Mouse (Mus musculus) cerebellum, adult 18-20 months (tissue): ENCODE results near the gene Tfeb.

ENCODE experiments used
- DNase-seq, 2 experiments: peaks; one replicate each; pipeline ENCODE4 v3.0.0; 2021

Gene Tfeb

GRCm38 (mm10) chr17:47792098-47792863 lies 55.5 kb downstream of the Tfeb start:
- peak; percentile 31 to 46 for DNase-seq

- peak; percentile 87 to 90 for DNase-seq
Observed at GRCm38 (mm10) chr17:47793377-47793776, 56.5 kb downstream of the Tfeb start.

GRCm38 (mm10) chr17:47795446-47795845 lies 58.6 kb downstream of the Tfeb start:
- DNase-seq = peak; percentile 53 to 58

GRCm38 (mm10) chr17:47796156-47796816 lies 59.5 kb downstream of the Tfeb start:
- DNase-seq = no peak

GRCm38 (mm10) chr17:47796968-47797367 lies 60.1 kb downstream of the Tfeb start:
- no peak for DNase-seq

- DNase-seq = no peak
Observed at GRCm38 (mm10) chr17:47797383-47797782, 60.6 kb downstream of the Tfeb start.

- DNase-seq = no peak
Observed at GRCm38 (mm10) chr17:47802806-47803205, 66.0 kb downstream of the Tfeb start.

- DNase-seq = no peak
Observed at GRCm38 (mm10) chr17:47803662-47804061, 66.8 kb downstream of the Tfeb start.

GRCm38 (mm10) chr17:47805047-47805835 lies 68.4 kb downstream of the Tfeb start:
- no peak for DNase-seq

- DNase-seq = no peak
Observed at GRCm38 (mm10) chr17:47806230-47806629, 69.4 kb downstream of the Tfeb start.

GRCm38 (mm10) chr17:47811265-47811800 lies 74.5 kb downstream of the Tfeb start:
- DNase-seq = no peak

GRCm38 (mm10) chr17:47812200-47812599 lies 75.4 kb downstream of the Tfeb start:
- DNase-seq = no peak

- DNase-seq = no peak
Observed at GRCm38 (mm10) chr17:47813616-47814015, 76.8 kb downstream of the Tfeb start.

- no peak for DNase-seq
Observed at GRCm38 (mm10) chr17:47814496-47814895, 77.7 kb downstream of the Tfeb start.

GRCm38 (mm10) chr17:47815446-47815845 lies 78.6 kb downstream of the Tfeb start:
- DNase-seq = no peak

GRCm38 (mm10) chr17:47818038-47818725 lies 81.4 kb downstream of the Tfeb start:
- no peak for DNase-seq

- DNase-seq = no peak
Observed at GRCm38 (mm10) chr17:47821339-47821738, 84.5 kb downstream of the Tfeb start.

GRCm38 (mm10) chr17:47831161-47831560 lies 94.3 kb downstream of the Tfeb start:
- DNase-seq = no peak

- DNase-seq = no peak
Observed at GRCm38 (mm10) chr17:47831772-47832171, 94.9 kb downstream of the Tfeb start.

- DNase-seq = no peak
Observed at GRCm38 (mm10) chr17:47832501-47833028, 95.7 kb downstream of the Tfeb start.

- DNase-seq = no peak
Observed at GRCm38 (mm10) chr17:47833029-47833627, 96.3 kb downstream of the Tfeb start.
